Mouse (Mus musculus): ENCODE measurements around the gene Cap1.

GRCm38 (mm10) chr4:122886579-122887254 is 861 bp upstream of the Cap1 start:
- TF ChIP-seq POLR2A (IDR thresholded peaks at IDR 0.05; ENCODE audit: borderline replicate concordance, insufficient read depth, low read length) = no peak
- no peak for TF ChIP-seq CTCF (IDR thresholded peaks at IDR 0.05; ENCODE audit: borderline replicate concordance, insufficient read depth, low read depth, low read length)
